ENCODE assay signal across 14 mouse cellular contexts in genomic region chr10:64023340-64023739, GRCm38 (mm10).
DNase-seq lines count a peak whose midpoint lies in the region; ATAC-seq lines count a peak whose summit lies in the region.
"Had no signal": no experiment of that assay in that cellular context is flagged by ENCODE, and none has a peak within 500 bp of the region (broad histone marks: within the 10 kb centered on the region; RNA-seq: fewer than 3 reads in every experiment).

No protein-coding gene starts in this region.

- no peaks in the 10 kb centered on the region for H3K9me3 ChIP-seq in forebrain, embryonic 16.5 days (ENCODE audit: control insufficient read depth, low read length)
- no peaks in the 10 kb centered on the region for H3K9me3 ChIP-seq in forebrain, embryonic 15.5 days
- H3K9me3 ChIP-seq: limb, embryonic 12.5 days had no signal

- no peaks in the 10 kb centered on the region for H3K36me3 ChIP-seq in forebrain, embryonic 16.5 days (ENCODE audit: control insufficient read depth, insufficient read depth)
- H3K36me3 ChIP-seq in forebrain, embryonic 15.5 days = no peaks in the 10 kb centered on the region
- H3K36me3 ChIP-seq: limb, embryonic 12.5 days had no signal

- no peak overlapping the region for H3K9ac ChIP-seq in forebrain, embryonic 16.5 days (replicated peaks; ENCODE audit: low read depth, low read length)
- no peak overlapping the region for H3K9ac ChIP-seq in forebrain, embryonic 15.5 days (replicated peaks)
- H3K9ac ChIP-seq: limb, embryonic 12.5 days had no signal

- H3K4me2 ChIP-seq in forebrain, embryonic 16.5 days (ENCODE audit: low read length) = no peak overlapping the region
- H3K4me2 ChIP-seq in forebrain, embryonic 15.5 days (replicated peaks) = no peak overlapping the region
- H3K4me2 ChIP-seq: limb, embryonic 12.5 days had no signal

- 69% methylated on average over 6 of the region's 6 CpGs for WGBS in forebrain, embryonic 16.5 days
- 65% methylated on average over 6 of the region's 6 CpGs for WGBS in forebrain, embryonic 15.5 days

- H3K27ac ChIP-seq in forebrain, embryonic 16.5 days (ENCODE audit: low read length) = no peak overlapping the region
- no peak overlapping the region for H3K27ac ChIP-seq in forebrain, embryonic 15.5 days (replicated peaks)
- H3K27ac ChIP-seq: limb, embryonic 12.5 days; macrophage had no signal

- peak; percentile 36; the same call in 1 of the 2 replicates for ATAC-seq in forebrain, embryonic 16.5 days
- no peak for ATAC-seq in forebrain, embryonic 15.5 days (replicated peaks)
- ATAC-seq: intestine, embryonic 16.5 days had no signal

- H3K4me1 ChIP-seq in forebrain, embryonic 16.5 days (replicated peaks; ENCODE audit: control insufficient read depth, insufficient read depth, low read length) = no peaks in the 10 kb centered on the region
- peaks cover 4% of the 10 kb centered on the region; the same call in 1 of the 2 replicates for H3K4me1 ChIP-seq in forebrain, embryonic 15.5 days
- H3K4me1 ChIP-seq: limb, embryonic 12.5 days had no signal

- no peak overlapping the region for H3K4me3 ChIP-seq in forebrain, embryonic 16.5 days (replicated peaks; ENCODE audit: low read length)
- no peak overlapping the region for H3K4me3 ChIP-seq in forebrain, embryonic 15.5 days
- H3K4me3 ChIP-seq: erythroblast, embryonic 14.5 days; limb, embryonic 12.5 days had no signal

- DNase-seq in right cerebral cortex, postnatal 25 days = peak; percentile 24
- DNase-seq in right cerebral cortex, postnatal 4 days = no peak
- peak; percentile 36 to 42 for DNase-seq in left cerebral cortex, adult 9 months (ENCODE audit: low spot score in 2 of 2)
- no peak for DNase-seq in kidney, postnatal 4 days
- DNase-seq in retina, embryonic 14.5 days (ENCODE audit: low spot score) = no peak
- DNase-seq: gastrocnemius, postnatal 25 days; heart, postnatal 14 days; thymus, postnatal 36 days had no signal

- no peaks in the 10 kb centered on the region for H3K27me3 ChIP-seq in forebrain, embryonic 16.5 days (replicated peaks; ENCODE audit: control insufficient read depth, insufficient read depth, low read length)
- no peaks in the 10 kb centered on the region for H3K27me3 ChIP-seq in forebrain, embryonic 15.5 days
- H3K27me3 ChIP-seq: limb, embryonic 12.5 days had no signal

Comparison
In these comparisons a context has a peak if more than half of its experiments do, and no peak if none do; other contexts are left out.
1. DNase-seq: peak in right cerebral cortex, postnatal 25 days (single experiment) and left cerebral cortex, adult 9 months (2 of 2); none in right cerebral cortex, postnatal 4 days (single experiment), kidney, postnatal 4 days (0 of 2) and retina, embryonic 14.5 days (single experiment).